Mouse (Mus musculus): Measurements from ENCODE around the gene Usp20. TPM values are rescaled to one million over a fixed set of nuclear protein-coding genes. Genes with fewer than 3 reads are reported as not detected.

The Usp20 gene
- polyA plus RNA-seq, 1 experiment = 40.0 TPM

DNA sequence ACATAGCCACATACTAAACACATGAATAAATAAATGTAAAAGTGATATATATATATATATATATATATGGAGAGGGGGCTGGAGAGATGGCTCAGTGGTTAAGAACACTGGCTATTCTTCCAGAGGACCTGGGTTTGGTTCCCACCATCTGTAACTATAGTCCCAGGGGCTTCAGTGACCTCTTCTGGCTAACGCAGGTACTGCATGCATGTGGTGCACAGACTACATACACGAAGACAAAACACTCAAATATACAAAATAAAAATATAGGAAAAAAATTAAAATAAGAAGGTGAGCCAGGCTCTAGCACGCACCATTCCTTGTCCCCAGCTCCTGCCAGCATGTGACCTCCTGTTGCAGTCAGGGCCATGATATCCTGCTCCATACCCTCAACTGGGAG is 74.0 kb downstream of the Usp20 start:
- no peak for DNase-seq
- TF ChIP-seq CTCF (conservative IDR thresholded peaks at IDR 0.05; ENCODE audit: insufficient read depth, insufficient read length, low read depth, low read length) = no peak
- TF ChIP-seq POLR2A (IDR thresholded peaks at IDR 0.05; ENCODE audit: low read depth, low read length) = no peak
- Histone ChIP-seq H3K36me3 (ENCODE audit: control insufficient read depth, insufficient read depth, low read length) (peaks cover 1% of the 10 kb centered on the region; the same call in 1 of the 2 replicates), H3K4me1 (ENCODE audit: control insufficient read depth, insufficient read depth, low read length) (no peaks in the 10 kb centered on the region), H3K27me3 (replicated peaks; ENCODE audit: control insufficient read depth, insufficient read depth, low read length) (no peaks in the 10 kb centered on the region), H3K4me3 (ENCODE audit: insufficient read depth, low read depth, low read length) (no peak overlapping the region), H3K27ac (ENCODE audit: insufficient read depth, low read depth, low read length) (no peak overlapping the region)
- 100% methylated on average over 3 of the region's 3 CpGs for WGBS

DNA sequence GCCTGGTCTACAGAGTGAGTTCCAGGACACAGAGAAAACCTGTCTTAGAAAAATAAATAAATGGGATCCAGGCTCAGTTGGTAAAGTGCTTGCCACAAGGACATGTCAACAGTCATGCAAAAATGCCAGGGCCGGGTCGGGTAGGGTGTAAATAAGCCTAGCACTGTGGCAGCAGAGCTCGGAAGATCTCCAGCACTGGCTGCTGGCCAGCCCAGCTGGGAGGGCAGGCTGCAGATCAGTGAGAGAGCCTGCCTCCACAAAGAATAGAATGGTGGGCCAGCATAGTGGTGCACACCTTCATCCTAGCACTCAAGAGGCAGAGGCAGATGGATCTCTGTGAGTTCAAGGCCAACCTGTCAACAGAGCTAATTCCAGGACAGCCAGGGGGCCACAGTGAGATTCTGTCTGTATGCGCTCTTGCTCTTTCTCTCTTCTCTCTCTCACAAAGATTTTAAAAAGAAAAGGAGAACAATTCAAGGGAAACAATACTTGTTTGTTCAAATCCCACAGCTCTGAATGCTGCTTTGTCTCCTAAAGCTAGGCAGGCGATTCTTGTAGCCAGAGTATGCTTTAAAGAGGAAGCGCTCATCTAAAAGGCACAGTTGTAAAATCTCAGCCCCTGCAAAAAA is 75.6 kb downstream of the Usp20 start:
- Histone ChIP-seq H3K27ac (ENCODE audit: insufficient read depth, low read depth, low read length) (no peak overlapping the region), H3K27me3 (replicated peaks; ENCODE audit: control insufficient read depth, insufficient read depth, low read length) (no peaks in the 10 kb centered on the region), H3K36me3 (ENCODE audit: control insufficient read depth, insufficient read depth, low read length) (peaks cover 1% of the 10 kb centered on the region; the same call in 1 of the 2 replicates), H3K4me3 (ENCODE audit: insufficient read depth, low read depth, low read length) (no peak overlapping the region), H3K4me1 (ENCODE audit: control insufficient read depth, insufficient read depth, low read length) (no peaks in the 10 kb centered on the region)
- DNase-seq = no peak
- TF ChIP-seq CTCF (conservative IDR thresholded peaks at IDR 0.05; ENCODE audit: insufficient read depth, insufficient read length, low read depth, low read length) (no peak), POLR2A (IDR thresholded peaks at IDR 0.05; ENCODE audit: low read depth, low read length) (no peak)
- 78% methylated on average over 6 of the region's 6 CpGs for WGBS

DNA sequence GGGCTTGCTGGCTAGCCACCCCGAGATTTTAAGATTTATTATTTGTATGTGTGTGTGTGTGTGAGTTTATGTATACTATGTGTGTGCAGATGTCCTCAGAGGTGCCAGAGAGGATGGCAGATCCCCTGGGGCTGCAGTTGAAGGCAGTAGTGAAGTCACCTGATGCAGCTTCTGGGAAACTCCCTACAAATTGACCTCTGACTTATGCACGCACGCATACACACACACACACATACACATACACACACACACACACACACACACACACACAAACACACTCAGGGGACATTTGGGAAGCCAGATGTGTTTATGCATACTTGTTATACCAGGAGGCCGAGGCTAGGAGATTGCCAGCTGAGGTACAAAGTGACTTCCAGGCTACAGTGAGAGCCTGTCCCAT is 76.4 kb downstream of the Usp20 start:
- peaks cover 1% of the 10 kb centered on the region; the same call in 1 of the 2 replicates for H3K36me3 ChIP-seq (ENCODE audit: control insufficient read depth, insufficient read depth, low read length)
- 92% methylated on average over 4 of the region's 4 CpGs for WGBS
- TF ChIP-seq POLR2A (IDR thresholded peaks at IDR 0.05; ENCODE audit: low read depth, low read length) (no peak), CTCF (conservative IDR thresholded peaks at IDR 0.05; ENCODE audit: insufficient read depth, insufficient read length, low read depth, low read length) (no peak)

DNA sequence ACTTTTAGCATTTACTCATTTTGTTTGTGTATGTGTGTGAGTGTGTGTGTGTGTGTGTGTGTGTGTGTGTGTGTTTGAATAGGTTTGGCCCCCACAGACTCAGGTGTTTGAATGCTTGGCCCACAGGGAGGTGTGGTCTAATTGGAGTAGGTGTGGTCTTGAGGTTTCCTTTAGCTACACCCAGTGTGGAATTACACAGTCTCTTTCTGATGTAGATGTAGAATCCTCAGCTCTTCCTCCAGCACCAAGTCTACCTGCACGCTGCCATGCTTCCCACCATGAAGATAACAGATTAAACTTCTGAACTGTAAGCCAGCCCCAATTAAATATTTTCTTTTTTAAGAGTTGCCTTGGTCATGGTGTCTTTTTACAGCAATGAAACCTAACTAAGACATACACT is 78.2 kb downstream of the Usp20 start:
- 94% methylated on average over 1 of the region's 1 CpGs for WGBS
- TF ChIP-seq POLR2A (IDR thresholded peaks at IDR 0.05; ENCODE audit: low read depth, low read length) (no peak), CTCF (conservative IDR thresholded peaks at IDR 0.05; ENCODE audit: insufficient read depth, insufficient read length, low read depth, low read length) (no peak)
- H3K27me3 ChIP-seq (replicated peaks; ENCODE audit: control insufficient read depth, insufficient read depth, low read length) = no peaks in the 10 kb centered on the region

More for the DNA sequence above, 76.4 kb downstream of the Usp20 start:
- Histone ChIP-seq H3K4me1 (ENCODE audit: control insufficient read depth, insufficient read depth, low read length) (no peaks in the 10 kb centered on the region), H3K27ac (ENCODE audit: insufficient read depth, low read depth, low read length) (no peak overlapping the region), H3K27me3 (replicated peaks; ENCODE audit: control insufficient read depth, insufficient read depth, low read length) (no peaks in the 10 kb centered on the region), H3K4me3 (ENCODE audit: insufficient read depth, low read depth, low read length) (no peak overlapping the region)
- DNase-seq = no peak

DNA sequence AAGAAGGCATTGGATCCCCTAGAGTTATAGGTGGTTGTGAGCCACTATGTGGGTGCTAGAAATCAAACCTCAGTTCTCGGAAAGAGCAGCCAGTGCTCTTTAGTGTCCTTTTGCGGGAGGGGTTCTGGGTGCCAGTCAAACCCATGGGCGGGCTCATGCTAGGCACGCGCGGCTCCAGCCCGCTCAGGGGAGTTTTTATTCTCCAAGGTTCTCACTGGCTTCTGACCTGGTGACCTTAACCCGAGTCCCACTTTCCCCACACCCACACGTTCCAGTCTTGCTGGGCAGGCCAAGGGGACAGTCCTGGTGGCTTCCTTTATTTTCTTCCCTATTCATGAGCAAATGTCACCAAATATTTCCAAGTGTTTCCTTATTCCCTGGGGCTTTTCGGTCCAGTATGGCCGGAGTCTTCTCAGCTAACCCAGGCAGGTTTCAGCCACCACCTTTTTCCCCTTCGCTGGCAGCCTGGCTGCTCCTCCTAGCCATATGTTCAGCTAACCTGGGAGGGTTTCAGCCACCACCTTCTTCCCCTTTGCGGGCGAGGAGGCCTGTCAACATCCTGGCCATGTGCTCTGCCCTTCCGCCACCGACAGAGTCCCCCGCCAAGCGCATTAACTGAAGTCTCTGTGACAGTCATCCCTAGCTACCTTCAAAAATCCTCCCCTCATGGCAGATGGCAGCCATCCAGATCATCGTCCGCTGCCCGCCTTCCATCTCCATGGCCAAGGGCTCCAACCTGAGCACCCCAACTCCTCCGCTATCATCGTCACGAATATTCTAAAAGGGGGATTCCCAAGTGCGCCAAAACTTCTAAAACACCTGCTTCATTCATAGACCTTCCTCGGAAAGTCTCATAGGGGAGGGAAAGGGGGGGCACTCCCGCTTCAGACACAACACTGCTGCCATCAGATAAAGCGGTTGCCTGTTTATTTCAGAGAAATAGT is 79.0 kb downstream of the Usp20 start:
- Histone ChIP-seq H3K4me1 (ENCODE audit: control insufficient read depth, insufficient read depth, low read length) (no peaks in the 10 kb centered on the region), H3K27me3 (replicated peaks; ENCODE audit: control insufficient read depth, insufficient read depth, low read length) (no peaks in the 10 kb centered on the region), H3K27ac (ENCODE audit: insufficient read depth, low read depth, low read length) (no peak overlapping the region), H3K4me3 (ENCODE audit: insufficient read depth, low read depth, low read length) (no peak overlapping the region), H3K36me3 (ENCODE audit: control insufficient read depth, insufficient read depth, low read length) (peaks cover 1% of the 10 kb centered on the region; the same call in 1 of the 2 replicates)
- TF ChIP-seq CTCF (conservative IDR thresholded peaks at IDR 0.05; ENCODE audit: insufficient read depth, insufficient read length, low read depth, low read length) = no peak
- no peak for TF ChIP-seq POLR2A (IDR thresholded peaks at IDR 0.05; ENCODE audit: low read depth, low read length)
- WGBS = 86% methylated on average over 28 of the region's 28 CpGs
- DNase-seq = no peak

More for the DNA sequence above, 78.2 kb downstream of the Usp20 start:
- DNase-seq = no peak
- no peaks in the 10 kb centered on the region for H3K4me1 ChIP-seq (ENCODE audit: control insufficient read depth, insufficient read depth, low read length)
- peaks cover 1% of the 10 kb centered on the region; the same call in 1 of the 2 replicates for H3K36me3 ChIP-seq (ENCODE audit: control insufficient read depth, insufficient read depth, low read length)
- H3K4me3 ChIP-seq (ENCODE audit: insufficient read depth, low read depth, low read length) = no peak overlapping the region
- no peak overlapping the region for H3K27ac ChIP-seq (ENCODE audit: insufficient read depth, low read depth, low read length)

DNA sequence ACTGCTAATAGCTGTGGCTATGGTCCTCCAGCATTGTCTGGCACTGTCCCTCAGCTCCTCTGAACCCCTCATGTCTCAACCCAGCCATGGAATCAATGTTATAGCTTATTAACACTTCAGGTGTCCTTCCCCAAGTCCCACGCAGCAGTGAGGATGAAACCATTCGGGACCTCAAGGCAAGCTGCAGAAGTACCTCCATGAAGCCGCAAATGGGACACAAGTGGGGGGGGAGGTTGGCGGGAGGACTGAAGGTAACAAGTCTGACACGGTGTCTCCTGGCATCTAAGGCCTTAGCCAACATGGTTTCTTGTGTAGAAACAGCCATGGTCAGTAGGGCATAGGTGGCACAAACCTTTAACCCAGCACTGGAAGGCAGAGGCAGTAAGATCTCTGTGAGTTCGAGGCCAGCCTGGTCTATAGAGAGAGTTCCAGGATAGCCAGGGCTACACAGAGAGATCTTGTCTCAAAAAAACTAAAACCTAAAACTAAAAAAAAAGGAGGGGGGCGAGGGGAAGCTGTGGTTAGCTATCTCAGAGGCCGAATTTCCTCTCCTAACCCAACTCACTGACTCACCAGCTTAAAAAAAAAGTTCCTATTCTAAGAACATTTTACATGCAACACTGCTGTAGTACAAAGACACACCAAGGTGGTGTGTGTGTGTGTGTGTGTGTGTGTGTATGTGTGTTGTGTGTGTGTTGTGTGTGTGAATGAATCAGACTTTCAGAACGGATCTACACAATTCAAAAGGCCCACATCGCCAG is 80.0 kb downstream of the Usp20 start:
- Histone ChIP-seq H3K36me3 (ENCODE audit: control insufficient read depth, insufficient read depth, low read length) (no peaks in the 10 kb centered on the region), H3K27me3 (replicated peaks; ENCODE audit: control insufficient read depth, insufficient read depth, low read length) (no peaks in the 10 kb centered on the region), H3K4me3 (ENCODE audit: insufficient read depth, low read depth, low read length) (no peak overlapping the region), H3K27ac (ENCODE audit: insufficient read depth, low read depth, low read length) (no peak overlapping the region), H3K4me1 (ENCODE audit: control insufficient read depth, insufficient read depth, low read length) (peaks cover 3% of the 10 kb centered on the region)
- TF ChIP-seq CTCF (conservative IDR thresholded peaks at IDR 0.05; ENCODE audit: insufficient read depth, insufficient read length, low read depth, low read length) (no peak), POLR2A (IDR thresholded peaks at IDR 0.05; ENCODE audit: low read depth, low read length) (no peak)
- WGBS = 92% methylated on average over 10 of the region's 10 CpGs
- no peak for DNase-seq

All from kidney, adult 2 months (tissue).